Mouse (Mus musculus): ENCODE data around the gene Cacna1d.

DNA sequence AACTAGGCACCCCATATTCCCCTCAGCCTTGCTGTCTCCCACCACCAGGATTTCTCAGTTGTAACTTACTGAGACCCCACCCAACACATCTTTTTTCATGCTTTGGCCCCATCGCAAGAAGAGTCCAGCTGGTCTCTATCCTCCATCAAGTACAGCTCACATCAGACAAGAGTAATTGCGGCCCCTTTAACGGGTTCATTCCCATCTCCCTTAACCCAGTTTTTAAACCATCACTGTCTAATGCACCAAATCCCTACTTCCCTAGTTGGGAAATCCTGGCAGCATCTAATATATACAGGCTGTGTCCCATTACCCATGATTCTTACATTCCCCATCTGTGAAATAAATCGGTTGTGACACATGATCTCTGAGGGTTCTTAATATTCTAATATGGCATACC is 130.8 kb downstream of the Cacna1d start:
- TF ChIP-seq CTCF (IDR thresholded peaks at IDR 0.05; ENCODE audit: low read depth) (no peak), EP300 (IDR thresholded peaks at IDR 0.05; ENCODE audit: low read depth) (no peak)

Measured in liver, postnatal 0 days (tissue).